Mouse (Mus musculus) monocyte, adult 5-6 weeks (primary cell): ENCODE measurements at regions not wholly inside any gene's neighbourhood (a gene's known extent, or its start where the extent isn't known, plus 50 kb on each side); places are given as distances from the start of the nearest gene placed in this dataset.
"Not testable (repeated sequence)": the region's sequence is repeated elsewhere in the genome, so short reads cannot be mapped to it uniquely, and the experiment has no call there.

Experiments used
- ATAC-seq: fragments of 153-309, 156-312 bp; replicated peaks from 2 replicates; pipeline ENCODE4 v1.8.0; 2017; ENCODE audit warnings: mild to moderate bottlenecking; ENCODE audit not compliant: low TSS enrichment, insufficient number of reproducible peaks, severe bottlenecking, poor library complexity, low FRiP score

DNA sequence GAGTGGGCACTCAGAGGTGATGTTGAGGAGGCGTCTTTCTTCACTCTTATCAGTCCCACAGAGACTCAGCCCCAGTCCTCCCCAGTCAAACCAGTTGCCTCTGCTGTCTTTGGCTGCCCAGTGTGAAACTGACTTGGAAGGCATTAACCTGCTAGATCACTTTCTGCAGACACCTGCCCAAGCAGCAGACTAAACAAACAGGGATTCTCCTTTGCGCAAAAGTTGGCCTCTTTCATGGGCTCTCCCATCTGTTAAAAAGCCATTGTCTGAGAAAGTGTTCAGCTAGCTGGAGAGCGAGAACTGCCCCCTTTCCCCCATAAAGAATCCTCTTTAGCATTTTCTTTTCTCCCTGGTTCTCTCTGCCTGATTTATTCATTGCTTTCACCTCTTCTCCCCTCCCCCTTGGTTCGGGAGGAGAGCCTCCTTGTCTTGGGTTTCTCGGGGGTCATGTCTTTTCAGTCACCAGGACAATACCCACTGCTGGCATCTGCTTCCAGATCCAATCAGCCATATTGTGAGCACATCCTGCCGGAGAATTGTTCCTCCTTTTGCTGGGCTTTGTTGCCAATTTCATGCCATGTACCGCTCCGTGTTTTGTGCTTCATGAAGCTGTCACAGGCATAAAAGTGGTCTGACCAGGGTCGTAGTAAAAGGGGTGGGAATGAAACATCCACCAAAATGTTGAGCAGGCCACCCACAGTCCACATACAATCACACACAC, 143.7 kb downstream of the Nkx6-1 start:
- ATAC-seq, result no peak

GRCm38 (mm10) chr5:101518791-101519547, 145.8 kb downstream of the Nkx6-1 start:
- no peak for ATAC-seq

GRCm38 (mm10) chr5:101497698-101498048, 167.1 kb downstream of the Nkx6-1 start:
- ATAC-seq, result no peak

DNA sequence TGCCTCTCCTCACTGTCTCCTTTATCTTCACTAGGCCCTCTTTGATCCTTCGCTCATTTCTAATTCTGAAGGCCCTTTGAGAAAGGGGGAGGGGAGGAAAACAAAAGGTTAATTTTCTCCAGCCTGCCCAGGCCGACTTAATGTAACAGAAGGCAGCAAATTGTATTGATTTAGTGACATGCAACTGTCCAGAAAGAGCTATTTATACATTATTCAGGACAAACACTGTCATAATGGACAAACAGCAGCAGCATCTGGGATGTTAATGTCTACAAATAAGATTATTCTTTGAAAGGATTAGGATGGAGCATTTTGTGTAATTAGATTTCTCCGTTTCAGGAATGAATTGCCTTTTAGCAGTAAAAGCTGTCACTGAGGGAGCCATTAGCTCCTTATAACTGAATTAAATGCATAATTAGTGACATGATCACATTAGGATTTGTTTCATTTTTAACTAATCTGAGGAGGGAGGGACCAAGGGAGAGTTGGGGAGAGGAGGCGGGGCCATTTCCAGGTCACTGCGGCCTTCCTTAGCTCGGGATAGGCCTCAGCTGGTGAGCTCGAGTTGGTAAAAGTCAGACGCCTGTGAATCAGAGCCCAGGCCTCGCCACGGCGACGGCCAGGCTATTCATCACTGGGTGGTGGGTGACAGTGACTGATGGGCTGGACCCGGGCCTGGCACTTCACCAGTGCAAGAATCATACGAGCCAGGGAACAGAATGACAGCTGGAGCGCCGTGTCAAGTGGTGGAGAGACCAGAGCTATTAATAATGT, 167.7 kb downstream of the Nkx6-1 start:
- no peak for ATAC-seq

- no peak for ATAC-seq
These were observed 168.6 kb downstream of the Nkx6-1 start for GRCm38 (mm10) chr5:101496161-101496560.

GRCm38 (mm10) chr5:101445792-101446191, 219.0 kb downstream of the Nkx6-1 start:
- ATAC-seq, result no peak

GRCm38 (mm10) chr5:101441782-101442181, 223.0 kb downstream of the Nkx6-1 start:
- no peak for ATAC-seq

GRCm38 (mm10) chr5:101437666-101438299, 227.0 kb downstream of the Nkx6-1 start:
- ATAC-seq, result no peak

DNA sequence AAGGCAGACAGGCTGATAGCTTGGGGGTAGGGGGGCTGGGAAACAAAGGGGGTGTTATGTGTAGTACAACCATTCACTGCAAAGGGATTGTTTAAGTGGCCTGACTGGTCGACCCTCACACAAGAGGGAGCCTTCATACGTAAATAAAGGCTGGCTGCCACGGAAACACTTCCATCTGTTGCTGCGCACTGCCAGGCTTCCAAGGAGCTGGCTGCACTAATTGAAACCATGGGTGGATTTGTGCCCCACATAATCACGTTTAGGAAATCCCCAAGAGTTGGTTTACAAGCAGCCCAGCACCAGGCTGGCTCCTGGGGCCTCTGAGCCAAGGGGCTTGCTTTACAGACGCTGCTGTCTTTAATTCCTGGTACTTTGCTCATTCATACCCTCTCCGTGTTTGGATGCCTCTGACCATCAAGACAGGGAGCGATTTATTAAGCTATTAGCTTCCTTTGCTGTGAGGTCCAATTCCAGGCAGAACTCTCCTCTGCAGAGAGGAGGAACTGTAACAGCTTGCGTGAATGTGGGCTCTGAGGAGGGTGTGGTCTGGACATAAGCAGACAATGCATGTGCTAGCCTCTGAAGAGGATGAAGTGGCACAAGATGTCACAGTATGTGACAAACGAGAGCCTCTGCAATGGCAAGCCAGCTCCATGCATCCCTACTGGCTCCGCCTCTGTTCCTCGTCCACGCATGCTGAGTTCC, 238.6 kb downstream of the Nkx6-1 start:
- ATAC-seq, result no peak

DNA sequence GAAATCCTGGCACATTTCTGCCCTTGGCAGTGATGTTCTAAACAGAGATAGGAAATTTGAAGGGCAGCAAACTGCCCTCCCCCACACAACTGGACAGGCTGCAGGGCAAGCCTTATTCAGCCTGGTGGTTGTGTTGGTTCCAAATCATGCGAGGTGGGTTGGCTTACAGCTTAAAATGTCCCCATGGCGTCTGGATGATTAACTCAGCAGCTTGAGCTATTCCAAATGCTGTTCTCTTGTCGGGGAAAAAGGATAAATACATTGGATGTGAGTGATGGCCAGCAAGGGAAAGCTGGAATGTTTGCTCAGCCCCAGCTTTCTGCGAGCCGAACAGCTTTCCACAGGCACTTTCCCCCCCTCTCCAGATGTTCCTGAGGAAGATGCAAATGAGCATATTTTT, 280.5 kb downstream of the Nkx6-1 start:
- ATAC-seq, result no peak

GRCm38 (mm10) chr5:101381361-101381760, 283.4 kb downstream of the Nkx6-1 start:
- no peak for ATAC-seq

DNA sequence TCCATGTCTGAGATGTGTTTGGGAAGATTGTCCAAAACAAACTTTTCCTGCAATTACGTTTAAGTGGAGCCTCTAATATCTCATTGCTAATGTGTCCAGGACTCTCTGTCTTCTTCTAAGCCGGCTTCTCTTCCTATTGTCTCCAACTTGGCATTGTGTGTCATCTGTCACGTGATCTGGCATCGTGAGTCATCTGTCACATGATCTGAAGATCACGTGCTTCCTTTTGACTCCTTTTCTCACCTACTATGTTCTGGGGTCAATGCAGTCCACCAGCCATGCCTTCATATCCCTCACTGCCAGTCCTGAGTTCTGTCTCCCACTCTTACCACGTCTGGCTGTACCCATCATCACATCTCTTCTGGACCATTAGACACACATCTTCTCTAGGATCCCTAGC, 288.1 kb downstream of the Nkx6-1 start:
- no peak for ATAC-seq

GRCm38 (mm10) chr5:101374129-101374528, 290.7 kb downstream of the Nkx6-1 start:
- ATAC-seq, result no peak

DNA sequence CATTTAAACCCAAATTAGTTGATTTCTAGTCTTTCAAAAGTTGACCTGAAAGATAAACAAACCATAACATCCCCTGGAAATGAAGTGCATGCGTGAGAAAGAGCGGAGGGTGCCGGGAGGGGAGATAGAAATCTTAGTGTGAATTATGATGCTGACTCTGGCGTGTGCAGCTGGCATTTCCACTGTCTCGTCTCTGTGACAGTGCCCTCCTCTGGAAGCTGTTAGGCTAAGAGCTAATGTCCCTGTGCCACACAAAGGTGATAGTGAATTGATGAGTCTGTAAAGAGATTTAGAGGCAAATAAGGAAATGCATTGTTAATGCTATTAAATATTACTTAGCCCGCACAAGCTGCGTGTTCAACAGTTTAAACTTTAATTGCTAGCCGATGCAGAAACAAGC, 292.6 kb downstream of the Nkx6-1 start:
- ATAC-seq, result no peak

DNA sequence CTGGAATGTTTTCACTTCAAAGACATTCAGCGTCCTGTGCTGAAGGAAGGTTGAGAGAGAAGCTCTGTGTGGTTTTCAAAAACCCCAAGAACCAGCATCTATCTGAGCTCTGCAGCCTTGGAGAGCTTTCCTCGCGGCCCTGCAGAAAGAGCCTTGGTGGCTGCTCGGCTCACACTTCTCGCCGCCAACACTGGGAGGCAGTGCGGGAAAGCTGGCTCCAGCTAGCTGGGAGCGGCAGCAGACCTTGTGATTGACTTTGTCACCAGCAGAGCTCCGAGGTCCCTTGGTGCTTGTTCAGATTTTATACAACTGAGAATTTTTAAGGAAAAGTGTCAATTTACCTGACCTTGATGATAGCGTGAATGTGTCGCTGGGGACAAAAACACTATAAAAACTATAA, 299.4 kb downstream of the Nkx6-1 start:
- ATAC-seq, result no peak

- no peak for ATAC-seq
These were observed 304.8 kb downstream of the Nkx6-1 start for GRCm38 (mm10) chr5:101359986-101360385.

- no peak for ATAC-seq
These were observed 319.4 kb downstream of the Nkx6-1 start for GRCm38 (mm10) chr5:101345406-101345805.

- not testable (repeated sequence) for ATAC-seq
These were observed 328.4 kb downstream of the Nkx6-1 start for GRCm38 (mm10) chr5:101336361-101336760.

GRCm38 (mm10) chr5:101331825-101332224, 333.0 kb downstream of the Nkx6-1 start:
- ATAC-seq, result no peak
